Mouse (Mus musculus) MEL (cell line): ENCODE data around the gene H2afy. TPM values are rescaled to one million over a fixed set of nuclear protein-coding genes. Genes with fewer than 3 reads are reported as not detected.

ENCODE experiments used
- DNase-seq: peaks from one replicate; pipeline ENCODE4 v3.0.0; 2011; ENCODE audit warnings: low read depth, low spot score
- H3K27ac ChIP-seq: 2 replicates; pipeline ENCODE4 v1.5.1; 2012; ENCODE audit warnings: low read depth, mild to moderate bottlenecking, control low read depth, low read length, moderate library complexity; ENCODE audit not compliant: control insufficient read depth
- H3K27me3 ChIP-seq, 2 experiments: fragments of 150-350 bp in 1 of 2; sonication (generic) in 1 of 2; 2 replicates each; pipeline ENCODE4 v1.6.1; 2012; ENCODE audit warnings: low read length in 2 of 2, mild to moderate bottlenecking in 2 of 2, improper control_type of control experiment in 1 of 2, moderate library complexity in 1 of 2; ENCODE audit not compliant: insufficient read depth in 2 of 2, control insufficient read depth in 1 of 2
- H3K36me3 ChIP-seq, 2 experiments: 2 replicates each; pipeline ENCODE4 v1.6.1; 2012 to 2014; ENCODE audit warnings: low read length in 2 of 2, improper control_type of control experiment in 1 of 2, inconsistent platforms in 1 of 2, mild to moderate bottlenecking in 1 of 2; ENCODE audit not compliant: insufficient read depth in 2 of 2, control insufficient read depth in 1 of 2
- H3K4me1 ChIP-seq, 2 experiments: fragments of 150-350 bp in 1 of 2; sonication (generic) in 1 of 2; 2 replicates each; pipeline ENCODE4 v1.6.1; 2012; ENCODE audit warnings: low read length in 2 of 2, improper control_type of control experiment in 1 of 2, mild to moderate bottlenecking in 1 of 2; ENCODE audit not compliant: insufficient read depth in 2 of 2, control insufficient read depth in 1 of 2
- H3K4me3 ChIP-seq, 2 experiments: fragments of 150-350 bp in 1 of 2; sonication (generic) in 1 of 2; 2 replicates each; pipeline ENCODE4 v1.5.1; 2012; ENCODE audit warnings: low read depth in 2 of 2, low read length in 2 of 2, mild to moderate bottlenecking in 2 of 2, moderate library complexity in 2 of 2, control low read depth in 1 of 2, improper control_type of control experiment in 1 of 2; ENCODE audit not compliant: control insufficient read depth in 1 of 2, insufficient read depth in 1 of 2
- H3K79me2 ChIP-seq: 2 replicates; pipeline ENCODE4 v1.6.1; 2012; ENCODE audit warnings: mild to moderate bottlenecking, low read length, moderate library complexity; ENCODE audit not compliant: control insufficient read depth, poor library complexity, insufficient read depth
- H3K9ac ChIP-seq: 2 replicates; pipeline ENCODE4 v1.6.1; 2012; ENCODE audit warnings: low read depth, mild to moderate bottlenecking, control low read depth, low read length, moderate library complexity; ENCODE audit not compliant: control insufficient read depth, poor library complexity, severe bottlenecking
- H3K9me3 ChIP-seq: fragments of 150-350 bp; sonication (generic); replicated peaks from 2 replicates; pipeline ENCODE4 v1.6.1; 2012; ENCODE audit warnings: mild to moderate bottlenecking, low read length, improper control_type of control experiment, moderate library complexity; ENCODE audit not compliant: insufficient read depth
- CHD2 ChIP-seq: IDR thresholded peaks from 2 replicates; pipeline ENCODE4 v1.6.1; 2011; ENCODE audit warnings: low read length, improper control_type of control experiment
- CTCF ChIP-seq, 3 experiments: IDR thresholded peaks in 2 of 3; conservative IDR thresholded peaks in 1 of 3; 2 replicates each; pipeline ENCODE4 v1.5.1; 2011 to 2012; ENCODE audit warnings: low read length in 3 of 3, low read depth in 2 of 3, mild to moderate bottlenecking in 2 of 3, improper control_type of control experiment in 1 of 3, inconsistent platforms in 1 of 3, mixed read lengths in 1 of 3, moderate library complexity in 1 of 3; ENCODE audit not compliant: control insufficient read depth in 1 of 3, insufficient read depth in 1 of 3, poor library complexity in 1 of 3, severe bottlenecking in 1 of 3
- ELF1 ChIP-seq: IDR thresholded peaks from 2 replicates; pipeline ENCODE4 v1.6.1; 2014; ENCODE audit warnings: low read depth, mild to moderate bottlenecking, inconsistent platforms, low read length, improper control_type of control experiment, moderate library complexity
- EP300 ChIP-seq, 2 experiments: IDR thresholded peaks; 2 replicates each; pipeline ENCODE4 v1.6.1; 2011; ENCODE audit warnings: improper control_type of control experiment in 2 of 2, low read length in 2 of 2, low read depth in 1 of 2, mild to moderate bottlenecking in 1 of 2
- GABPA ChIP-seq: IDR thresholded peaks from 2 replicates; pipeline ENCODE4 v1.6.1; 2012; ENCODE audit warnings: low read depth, mild to moderate bottlenecking, inconsistent platforms, low read length, improper control_type of control experiment, moderate library complexity
- GATA1 ChIP-seq: IDR thresholded peaks from 2 replicates; pipeline ENCODE4 v1.6.1; 2011; ENCODE audit warnings: low read depth, low read length, improper control_type of control experiment
- JUND ChIP-seq: IDR thresholded peaks from 2 replicates; pipeline ENCODE4 v1.6.1; 2011; ENCODE audit warnings: low read depth, mild to moderate bottlenecking, improper control_type of control experiment, low read length
- MAZ ChIP-seq: IDR thresholded peaks from 2 replicates; pipeline ENCODE4 v1.6.1; 2012; ENCODE audit warnings: low read depth, mild to moderate bottlenecking, inconsistent platforms, low read length, improper control_type of control experiment
- NELFE ChIP-seq: IDR thresholded peaks from 2 replicates; pipeline ENCODE4 v1.6.1; 2011; ENCODE audit warnings: low read depth, low read length, improper control_type of control experiment
- NRF1 ChIP-seq: IDR thresholded peaks from 2 replicates; pipeline ENCODE4 v1.6.1; 2014; ENCODE audit warnings: low read depth, mild to moderate bottlenecking, inconsistent platforms, low read length, improper control_type of control experiment, moderate library complexity; ENCODE audit not compliant: poor library complexity, insufficient read depth, severe bottlenecking
- POLR2AphosphoS2 ChIP-seq: IDR thresholded peaks from 2 replicates; pipeline ENCODE4 v1.6.1; 2011; ENCODE audit warnings: low read length, improper control_type of control experiment
- RAD21 ChIP-seq: IDR thresholded peaks from 2 replicates; pipeline ENCODE4 v1.6.1; 2011; ENCODE audit warnings: mild to moderate bottlenecking, low read depth, low read length, improper control_type of control experiment
- SIN3A ChIP-seq: IDR thresholded peaks from 2 replicates; pipeline ENCODE4 v1.6.1; 2012; ENCODE audit warnings: low read length, improper control_type of control experiment, inconsistent platforms
- SMC3 ChIP-seq: IDR thresholded peaks from 2 replicates; pipeline ENCODE4 v1.6.1; 2011; ENCODE audit warnings: low read depth, low read length, improper control_type of control experiment
- TBP ChIP-seq: IDR thresholded peaks from 2 replicates; pipeline ENCODE4 v1.8.0; 2011; ENCODE audit warnings: low read depth, low read length, improper control_type of control experiment
- TCF12 ChIP-seq: IDR thresholded peaks from 2 replicates; pipeline ENCODE4 v1.6.1; 2014; ENCODE audit warnings: low read depth, mild to moderate bottlenecking, inconsistent platforms, low read length, improper control_type of control experiment, moderate library complexity
- USF1 ChIP-seq: IDR thresholded peaks from 2 replicates; pipeline ENCODE4 v1.6.1; 2014; ENCODE audit warnings: low read depth, mild to moderate bottlenecking, inconsistent platforms, low read length, improper control_type of control experiment, moderate library complexity
- USF2 ChIP-seq, 2 experiments: IDR thresholded peaks; 2 replicates each; pipeline ENCODE4 v1.6.1; 2011 to 2012; ENCODE audit warnings: improper control_type of control experiment in 2 of 2, low read length in 2 of 2, borderline replicate concordance in 1 of 2, inconsistent platforms in 1 of 2, low read depth in 1 of 2, mild to moderate bottlenecking in 1 of 2; ENCODE audit not compliant: insufficient read depth in 1 of 2
- ZNF384 ChIP-seq: IDR thresholded peaks from 2 replicates; pipeline ENCODE4 v1.6.1; 2012; ENCODE audit warnings: low read depth, mild to moderate bottlenecking, inconsistent platforms, low read length, improper control_type of control experiment
- polyA plus RNA-seq, 2 experiments: library from polyadenylated mRNA; stranded (reverse) in 1 of 2; unstranded in 1 of 2; fragments of >175 nt in 1 of 2; fragments of >200 nt in 1 of 2; gene quantifications; 2 replicates each; pipeline versions ENCODE4 v1.2.1 to v1.2.4; 2012; ENCODE audit warnings: low replicate concordance in 2 of 2, low read depth in 1 of 2; ENCODE audit not compliant: insufficient read length in 2 of 2, insufficient read depth in 1 of 2, missing spikeins in 1 of 2
- total RNA-seq: library from RNA; depleted of rRNA; stranded (reverse); fragments of 300-350 nt; gene quantifications from 2 replicates; pipeline ENCODE4 v1.2.3, GENCODE M21; 2012

The H2afy gene
- total and polyA plus RNA-seq, 3 experiments: 159 to 245 TPM; not detected in 1

DNA sequence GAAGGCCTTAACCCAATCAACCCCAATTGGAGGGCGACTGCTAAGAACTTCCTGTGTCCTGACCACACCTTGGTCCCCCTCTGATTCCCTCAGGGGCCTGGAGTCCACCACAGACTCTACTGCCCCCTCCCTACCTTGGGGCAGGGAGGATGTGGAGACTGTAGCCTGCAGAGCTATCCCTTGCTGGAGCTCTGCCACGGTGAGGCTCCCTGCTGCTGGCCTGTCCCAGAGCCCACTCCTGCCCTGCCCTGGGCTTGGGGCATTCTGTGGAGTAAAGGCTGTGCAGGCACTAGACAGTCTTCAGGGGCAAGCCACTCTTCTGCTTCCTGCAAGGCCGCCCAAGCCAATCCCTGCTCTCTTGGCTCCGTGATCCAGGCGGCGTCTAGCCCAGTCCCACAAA, 24.6 kb downstream of the H2afy start:
- Histone ChIP-seq H3K4me1 (no peaks in the 10 kb centered on the region), H3K4me3 (no peak overlapping the region), H3K79me2 (0 out of 2 replicates have a peak, but pooled peaks cover 2% of the 10 kb centered on the region), H3K9me3 (no peaks in the 10 kb centered on the region), H3K9ac (no peak overlapping the region), H3K27ac (no peak overlapping the region), H3K36me3 (peaks cover 0 to 2% of the 10 kb centered on the region in 2 experiments; a peak in 2 of 4 replicates), H3K27me3 (no peaks in the 10 kb centered on the region)
- no peak for TF ChIP-seq USF2 (IDR thresholded peaks at IDR 0.05; ENCODE audit: borderline replicate concordance in 1 of 2, insufficient read depth in 1 of 2, low read depth in 1 of 2, low read length in 2 of 2)
- no peak for TF ChIP-seq MAZ
- TF ChIP-seq TCF12: no peak
- TF ChIP-seq GABPA: no peak
- TF ChIP-seq ZNF384: no peak
- no peak for TF ChIP-seq NRF1
- no peak for TF ChIP-seq ELF1
- TF ChIP-seq CHD2: no peak
- TF ChIP-seq USF1: no peak
- TF ChIP-seq GATA1: no peak
- TF ChIP-seq RAD21: no peak
- no peak for TF ChIP-seq JUND
- DNase-seq: no peak

DNA sequence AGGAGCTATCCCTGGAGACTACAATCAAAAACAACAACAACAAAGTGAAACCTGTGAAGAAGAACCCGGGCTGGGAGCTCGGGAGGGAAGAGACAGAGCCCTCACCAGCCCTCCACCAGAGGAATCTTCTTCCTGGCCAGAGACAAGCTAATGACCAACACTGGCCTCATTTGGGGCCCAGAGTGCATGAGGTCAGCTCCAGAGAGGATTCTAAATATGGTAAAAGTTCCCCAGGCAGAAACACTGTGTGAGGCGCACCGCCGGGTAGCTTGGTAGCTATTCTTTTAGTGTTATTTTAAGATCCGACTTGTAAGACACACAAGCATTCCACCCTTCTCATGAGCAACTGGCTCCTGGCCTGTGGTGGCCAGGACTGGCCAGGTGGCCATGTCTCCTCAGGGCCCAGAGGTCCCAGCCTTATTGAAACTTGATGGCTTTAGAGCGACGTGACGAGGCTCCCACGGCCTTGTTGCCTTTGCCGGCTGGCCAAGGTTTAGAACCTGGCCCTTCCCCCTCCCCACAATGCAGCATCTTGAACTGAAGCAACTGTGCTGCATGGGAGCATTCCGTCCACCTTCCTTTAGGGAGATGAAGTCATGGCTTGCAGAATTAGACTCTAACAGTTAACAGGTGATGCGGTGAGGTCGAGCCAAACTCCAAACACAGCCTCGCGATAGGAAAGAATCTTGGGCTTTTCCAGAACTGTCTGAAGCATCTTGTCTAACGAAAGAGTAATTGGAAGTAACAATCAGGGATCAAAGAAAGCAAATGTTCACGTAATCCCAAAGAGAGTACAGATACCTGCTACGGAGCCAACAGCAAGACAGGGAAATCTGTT, 25.2 kb downstream of the H2afy start:
- DNase-seq: no peak
- H3K79me2 ChIP-seq: 0 out of 2 replicates have a peak, but pooled peaks cover 2% of the 10 kb centered on the region
- H3K9ac ChIP-seq: no peak overlapping the region
- H3K4me1 ChIP-seq: no peaks in the 10 kb centered on the region
- H3K27me3 ChIP-seq: no peaks in the 10 kb centered on the region
- peaks cover 0 to 2% of the 10 kb centered on the region in 2 experiments; a peak in 2 of 4 replicates for H3K36me3 ChIP-seq
- no peak overlapping the region for H3K4me3 ChIP-seq
- no peak for TF ChIP-seq SIN3A
- no peak for TF ChIP-seq USF2 (IDR thresholded peaks at IDR 0.05; ENCODE audit: borderline replicate concordance in 1 of 2, insufficient read depth in 1 of 2, low read depth in 1 of 2, low read length in 2 of 2)
- H3K9me3 ChIP-seq: no peaks in the 10 kb centered on the region
- no peak overlapping the region for H3K27ac ChIP-seq

DNA sequence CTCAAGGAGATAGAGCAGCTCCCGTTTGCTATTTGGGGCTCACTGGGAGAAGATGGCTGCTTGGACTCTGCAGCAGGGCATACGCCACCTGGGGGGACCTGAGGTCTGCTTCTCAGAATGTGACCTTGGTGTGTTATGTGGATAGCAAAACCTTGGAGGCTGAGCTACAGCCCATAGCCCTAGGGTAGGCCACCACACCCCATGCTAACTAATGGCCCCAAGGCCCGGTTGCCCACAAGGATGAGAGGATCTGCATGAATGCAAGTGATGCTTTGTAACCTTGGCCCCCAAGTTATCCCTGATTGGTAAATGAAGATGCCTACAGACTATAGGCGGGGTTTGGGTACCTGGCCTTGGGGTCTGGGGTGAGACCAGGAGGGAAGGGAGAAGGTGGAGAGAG, 26.5 kb downstream of the H2afy start:
- Histone ChIP-seq H3K79me2 (0 out of 2 replicates have a peak, but pooled peaks cover 2% of the 10 kb centered on the region), H3K9me3 (no peaks in the 10 kb centered on the region), H3K9ac (no peak overlapping the region), H3K27ac (no peak overlapping the region), H3K36me3 (peaks cover 0 to 2% of the 10 kb centered on the region in 2 experiments; a peak in 2 of 4 replicates), H3K27me3 (no peaks in the 10 kb centered on the region), H3K4me1 (no peaks in the 10 kb centered on the region), H3K4me3 (no peak overlapping the region)
- DNase-seq: no peak
- TF ChIP-seq TBP (no peak), CHD2 (no peak), EP300 (IDR thresholded peaks at IDR 0.05; ENCODE audit: low read depth in 1 of 2, low read length in 2 of 2) (no peak), SMC3 (no peak), NELFE (no peak), CTCF (IDR thresholded peaks at IDR 0.05 in 2 of 3, conservative IDR thresholded peaks at IDR 0.05 in 1 of 3; ENCODE audit: control insufficient read depth in 1 of 3, insufficient read depth in 1 of 3, low read depth in 2 of 3, low read length in 3 of 3, poor library complexity in 1 of 3, severe bottlenecking in 1 of 3) (no peak), TCF12 (no peak), USF2 (IDR thresholded peaks at IDR 0.05; ENCODE audit: borderline replicate concordance in 1 of 2, insufficient read depth in 1 of 2, low read depth in 1 of 2, low read length in 2 of 2) (no peak), POLR2AphosphoS2 (no peak)
